Mouse (Mus musculus) liver, adult 2 months (tissue): Measurements from ENCODE around the gene Olfr815.
"Not testable (repeated sequence)": the region's sequence is repeated elsewhere in the genome, so short reads cannot be mapped to it uniquely, and the experiment has no call there.

Experiments used
- CTCF ChIP-seq: fragments of 200-500 bp; IDR thresholded peaks from 2 replicates; pipeline ENCODE4 v1.5.1; 2011; ENCODE audit warnings: low read depth, low read length, control low read depth
- POLR2A ChIP-seq: fragments of 200-500 bp; IDR thresholded peaks from 2 replicates; pipeline ENCODE4 v1.6.1; 2011; ENCODE audit warnings: low read length, control low read depth; ENCODE audit not compliant: insufficient read depth; ENCODE audit errors: extremely low read depth

DNA sequence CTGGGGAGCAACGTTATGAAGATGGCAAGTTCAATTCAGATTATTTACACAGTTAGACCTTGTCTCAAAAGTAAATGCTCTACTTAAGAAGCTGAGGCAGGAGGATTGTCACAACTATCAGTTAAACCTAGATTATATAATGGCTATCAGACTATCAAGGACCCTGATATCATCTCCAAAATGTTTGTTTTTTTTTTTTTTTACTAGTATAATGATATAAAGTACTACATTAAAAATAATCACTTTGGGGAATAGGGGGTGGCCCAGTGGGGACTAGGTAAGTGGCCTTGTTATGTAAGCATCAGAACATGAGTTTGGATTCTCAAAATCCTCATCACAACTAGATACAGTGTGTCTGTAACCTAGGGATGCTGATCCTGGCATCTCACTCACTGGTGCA is at the start of gene Olfr815:
- TF ChIP-seq POLR2A, CTCF: not testable (repeated sequence)
